Mouse (Mus musculus) midbrain, postnatal 0 days (tissue): ENCODE measurements around the gene 9930022D16Rik. TPM values are rescaled to one million over a fixed set of nuclear protein-coding genes. Genes with fewer than 3 reads are reported as not detected.

Experiments used
- ATAC-seq: fragments of 200-750 bp; cut with Nextera tagmentation; 2 replicates; pipeline ENCODE4 v1.8.0; 2017; ENCODE audit warnings: moderate number of reproducible peaks, mild to moderate bottlenecking, moderate TSS enrichment, moderate library complexity; ENCODE audit not compliant: low FRiP score
- DNase-seq: peaks from one replicate; pipeline ENCODE4 v3.0.0-alpha.2; 2015; ENCODE audit warnings: low spot score
- H3K27ac ChIP-seq: fragments of 300-500 bp; sonication (generic); 2 replicates; pipeline ENCODE4 v1.5.1; 2014; ENCODE audit warnings: low read depth, mild to moderate bottlenecking, low read length, mixed read lengths
- H3K27me3 ChIP-seq: fragments of 300-500 bp; sonication (generic); 2 replicates; pipeline ENCODE4 v1.6.1; 2014; ENCODE audit warnings: low read length, control low read depth, mixed read lengths; ENCODE audit not compliant: insufficient read depth
- H3K36me3 ChIP-seq: fragments of 300-500 bp; sonication (generic); 2 replicates; pipeline ENCODE4 v1.6.1; 2014; ENCODE audit warnings: low read length, control low read depth, mixed read lengths; ENCODE audit not compliant: insufficient read depth
- H3K4me1 ChIP-seq: fragments of 300-500 bp; sonication (generic); 2 replicates; pipeline ENCODE4 v1.6.1; 2014; ENCODE audit warnings: mild to moderate bottlenecking, control low read depth, antibody characterized with exemption, low read length, mixed read lengths; ENCODE audit not compliant: insufficient read depth
- H3K4me2 ChIP-seq: fragments of 300-500 bp; sonication (generic); 2 replicates; pipeline ENCODE4 v1.6.1; 2014; ENCODE audit warnings: low read depth, mild to moderate bottlenecking, low read length, mixed read lengths; ENCODE audit not compliant: poor library complexity, severe bottlenecking
- H3K4me3 ChIP-seq: fragments of 300-500 bp; sonication (generic); 2 replicates; pipeline ENCODE4 v1.5.1; 2014; ENCODE audit warnings: low read depth, mild to moderate bottlenecking, low read length, moderate library complexity
- H3K9ac ChIP-seq: fragments of 300-500 bp; sonication (generic); replicated peaks from 2 replicates; pipeline ENCODE4 v1.6.1; 2014; ENCODE audit warnings: mild to moderate bottlenecking, low read length, moderate library complexity, mixed read lengths; ENCODE audit not compliant: poor library complexity, severe bottlenecking
- H3K9me3 ChIP-seq: fragments of 300-500 bp; sonication (generic); 2 replicates; pipeline ENCODE4 v1.6.1; 2016; ENCODE audit warnings: low read length, control low read depth
- CTCF ChIP-seq: IDR thresholded peaks from 2 replicates; pipeline ENCODE4 v1.5.1; 2016; ENCODE audit warnings: antibody characterized with exemption, mild to moderate bottlenecking
- WGBS: fragments of 180-500 bp; shearing (Covaris S2); extraction: QIAGEN DNeasy Blood & Tissue Kit; methylation state at CpG from one replicate; pipeline ENCODE4 v1.1.7; 2014; 5-methylcytosine and 5-hydroxymethylcytosine counted together
- polyA plus RNA-seq: library from polyadenylated mRNA; unstranded; fragments of >200 nt; fragmentation: Nextera tagmentation; extraction: Ambion mirVana; gene quantifications from 2 replicates; pipeline ENCODE4 v1.2.1, GENCODE M21; 2015
- total RNA-seq: library from RNA; depleted of rRNA; stranded (reverse); fragments of >200 nt; gene quantifications from 2 replicates; pipeline ENCODE4 v1.2.3, GENCODE M21; 2014

Gene 9930022D16Rik
- total and polyA plus RNA-seq, 2 experiments from 2014 or later, result not detected

DNA sequence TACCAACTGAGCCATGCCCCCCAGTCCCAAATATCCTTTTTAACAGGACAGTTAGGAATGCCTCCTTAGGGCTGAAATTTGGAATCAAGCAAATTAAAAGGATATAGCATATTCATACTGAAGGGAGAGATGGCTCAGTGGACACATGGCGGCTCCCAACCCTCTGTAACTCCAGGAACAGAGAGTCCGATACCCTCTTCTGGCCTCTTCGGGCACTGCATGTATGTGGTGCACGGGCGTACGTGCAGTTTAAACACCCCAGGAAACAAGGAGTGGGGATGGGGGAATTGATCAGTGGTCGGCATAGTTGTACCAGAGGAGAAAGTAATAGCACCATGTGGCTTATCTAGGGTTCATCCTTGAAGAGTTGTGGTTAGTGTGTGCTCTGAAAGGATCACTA is 30.9 kb downstream of the 9930022D16Rik start:
- Histone ChIP-seq H3K27me3 (no peaks in the 10 kb centered on the region), H3K36me3 (no peaks in the 10 kb centered on the region), H3K9me3 (no peaks in the 10 kb centered on the region), H3K4me1 (0 out of 2 replicates have a peak, but pooled peaks cover under 1% of the 10 kb centered on the region), H3K9ac (no peak overlapping the region), H3K4me2 (no peak overlapping the region), H3K4me3 (no peak overlapping the region), H3K27ac (no peak overlapping the region)
- TF ChIP-seq CTCF, result peak; percentile 56
- no peak for DNase-seq
- 45% methylated on average over 7 of the region's 7 CpGs for WGBS
- no peak for ATAC-seq

DNA sequence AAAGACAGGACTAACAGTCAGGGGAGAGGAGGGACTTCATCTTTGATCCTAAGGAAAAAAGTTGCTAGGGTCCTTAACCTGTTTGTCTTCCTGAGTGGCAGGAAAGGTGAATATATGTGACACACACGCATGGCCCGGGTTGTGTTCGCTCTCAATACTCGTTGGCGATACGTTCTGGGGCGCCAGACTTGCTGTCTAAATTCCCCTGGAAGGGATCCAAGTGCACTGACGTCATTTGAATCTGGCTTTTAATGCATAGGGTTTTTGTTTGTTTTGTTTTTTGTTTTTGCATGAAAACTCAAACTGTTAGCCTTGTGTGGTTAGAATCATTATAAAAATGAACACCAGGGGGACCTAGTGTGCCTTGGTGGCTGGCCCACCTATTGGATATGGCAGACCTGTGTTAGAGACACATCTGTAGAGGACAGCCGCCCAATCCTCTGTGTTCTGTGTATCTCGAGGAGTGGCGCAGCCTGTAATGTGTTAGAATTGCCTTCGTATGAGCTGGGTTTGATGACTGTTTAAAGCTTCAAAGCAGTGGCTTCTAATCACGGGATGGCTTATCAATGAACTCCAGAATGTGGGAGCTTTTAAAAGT is 31.8 kb downstream of the 9930022D16Rik start:
- WGBS, result 53% methylated on average over 13 of the region's 13 CpGs
- peak; percentile 75 for DNase-seq
- H3K36me3 ChIP-seq, result no peaks in the 10 kb centered on the region
- H3K4me2 ChIP-seq, result no peak overlapping the region
- H3K4me1 ChIP-seq, result no peaks in the 10 kb centered on the region
- no peak overlapping the region for H3K4me3 ChIP-seq
- no peak overlapping the region for H3K27ac ChIP-seq
- no peak overlapping the region for H3K9ac ChIP-seq
- peak; percentile 87 for TF ChIP-seq CTCF
- H3K9me3 ChIP-seq, result no peaks in the 10 kb centered on the region
- H3K27me3 ChIP-seq, result no peaks in the 10 kb centered on the region
- ATAC-seq, result no peak

DNA sequence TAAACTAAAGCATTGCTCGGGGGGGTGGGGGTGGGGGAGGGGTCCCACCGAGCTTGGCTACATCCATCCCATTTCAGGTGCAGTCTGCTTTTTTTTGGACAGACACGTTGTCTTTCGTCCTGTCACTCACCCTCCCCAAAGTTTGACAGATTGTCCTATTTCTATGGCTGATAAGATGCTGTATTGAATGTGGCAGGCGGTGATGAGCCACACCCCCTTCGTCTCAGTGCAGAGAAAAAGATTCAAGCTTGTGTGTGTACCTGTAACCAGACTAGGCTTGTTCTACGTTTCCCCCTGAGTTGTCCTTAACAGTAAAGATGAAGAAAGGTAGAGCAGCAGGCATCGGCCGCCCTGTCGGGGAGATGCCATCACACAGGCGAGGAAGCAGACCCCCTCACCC is 37.5 kb downstream of the 9930022D16Rik start:
- Histone ChIP-seq H3K27ac (no peak overlapping the region), H3K9me3 (no peaks in the 10 kb centered on the region), H3K36me3 (0 out of 2 replicates have a peak, but pooled peaks cover 2% of the 10 kb centered on the region), H3K4me1 (no peaks in the 10 kb centered on the region), H3K27me3 (no peaks in the 10 kb centered on the region), H3K4me2 (no peak overlapping the region), H3K4me3 (no peak overlapping the region), H3K9ac (no peak overlapping the region)
- TF ChIP-seq CTCF, result no peak
- ATAC-seq, result no peak
- no peak for DNase-seq
- 82% methylated on average over 11 of the region's 11 CpGs for WGBS

DNA sequence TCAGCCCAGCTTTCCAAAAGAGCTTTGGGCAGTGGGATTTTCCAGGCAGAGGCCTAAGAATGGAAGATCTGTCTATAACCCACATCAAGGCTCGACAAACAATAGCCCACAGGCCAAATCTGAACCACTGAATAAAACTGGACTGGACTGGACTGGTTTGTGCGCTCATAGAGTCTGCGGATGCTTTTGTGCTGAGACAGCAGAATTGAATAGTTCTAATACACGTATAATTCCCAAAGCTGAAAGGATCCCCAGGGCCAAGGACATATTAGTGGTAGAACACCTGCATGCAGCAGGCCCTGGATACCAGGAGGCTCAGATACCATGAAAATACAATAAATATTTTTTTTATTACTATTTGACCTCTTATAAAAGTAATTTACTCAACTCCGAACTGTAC is 42.5 kb downstream of the 9930022D16Rik start:
- H3K4me2 ChIP-seq, result no peak overlapping the region
- H3K4me1 ChIP-seq, result no peaks in the 10 kb centered on the region
- ATAC-seq, result no peak
- H3K9ac ChIP-seq, result no peak overlapping the region
- H3K4me3 ChIP-seq, result no peak overlapping the region
- WGBS, result 78% methylated on average over 5 of the region's 5 CpGs
- no peaks in the 10 kb centered on the region for H3K9me3 ChIP-seq
- no peaks in the 10 kb centered on the region for H3K27me3 ChIP-seq
- H3K27ac ChIP-seq, result no peak overlapping the region
- TF ChIP-seq CTCF, result no peak
- DNase-seq, result no peak
- H3K36me3 ChIP-seq, result 0 out of 2 replicates have a peak, but pooled peaks cover 2% of the 10 kb centered on the region

DNA sequence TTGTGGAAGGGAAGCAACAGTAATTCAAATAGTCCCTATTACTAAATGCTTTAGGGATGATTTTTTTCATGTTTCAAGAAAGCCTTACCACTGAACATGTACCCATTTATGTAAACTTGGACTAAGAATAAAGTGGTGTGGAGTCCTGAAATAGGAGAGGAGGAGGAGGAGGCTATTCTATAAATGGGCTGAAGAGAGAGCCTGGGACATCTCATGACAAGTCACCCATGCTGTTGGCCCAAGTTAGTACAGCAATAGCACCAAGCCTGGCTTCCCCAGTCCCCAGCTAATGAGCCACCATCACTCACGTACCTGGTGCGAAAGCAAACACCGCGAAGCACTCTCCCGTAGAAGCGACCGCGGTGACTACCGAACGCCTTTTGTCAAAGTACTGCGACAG is 44.4 kb downstream of the 9930022D16Rik start:
- Histone ChIP-seq H3K4me2 (no peak overlapping the region), H3K4me1 (no peaks in the 10 kb centered on the region), H3K27me3 (no peaks in the 10 kb centered on the region), H3K9me3 (no peaks in the 10 kb centered on the region), H3K36me3 (0 out of 2 replicates have a peak, but pooled peaks cover 2% of the 10 kb centered on the region), H3K9ac (no peak overlapping the region), H3K4me3 (no peak overlapping the region), H3K27ac (no peak overlapping the region)
- 93% methylated on average over 11 of the region's 11 CpGs for WGBS
- no peak for TF ChIP-seq CTCF
- no peak for DNase-seq
- ATAC-seq, result no peak

DNA sequence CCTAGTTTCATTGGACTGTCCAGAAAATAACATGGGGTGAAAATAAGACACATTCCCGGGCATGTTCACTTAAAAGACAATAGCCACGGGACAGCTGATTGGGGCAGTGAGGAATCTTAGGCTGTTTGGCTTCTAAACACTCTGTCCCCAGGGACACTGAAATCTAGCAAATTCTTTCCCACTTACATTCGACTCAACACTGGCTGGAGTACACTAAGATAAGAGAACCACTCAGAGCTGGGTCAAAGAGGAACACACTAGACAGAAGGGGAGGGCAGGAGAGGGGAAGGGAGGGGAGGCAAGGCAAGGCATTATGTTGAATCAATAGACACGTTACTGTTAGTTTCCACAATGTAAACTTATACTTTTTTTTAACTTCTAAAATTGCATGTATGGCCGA is 46.9 kb downstream of the 9930022D16Rik start:
- no peak for ATAC-seq
- Histone ChIP-seq H3K9ac (no peak overlapping the region), H3K4me2 (no peak overlapping the region), H3K27ac (no peak overlapping the region), H3K4me3 (no peak overlapping the region), H3K27me3 (no peaks in the 10 kb centered on the region), H3K36me3 (peaks cover 2% of the 10 kb centered on the region; the same call in 1 of the 2 replicates), H3K9me3 (no peaks in the 10 kb centered on the region), H3K4me1 (no peaks in the 10 kb centered on the region)
- DNase-seq, result no peak
- no peak for TF ChIP-seq CTCF
- WGBS, result 76% methylated on average over 5 of the region's 5 CpGs
